Mouse (Mus musculus) frontal cortex, postnatal 25 days (tissue): ENCODE data around the gene Cox6b2.

Source experiments
- DNase-seq, 2 experiments: peaks; one replicate each; pipeline ENCODE4 v3.0.0; 2022; ENCODE audit warnings: low spot score in 2 of 2

Cox6b2 gene

DNA sequence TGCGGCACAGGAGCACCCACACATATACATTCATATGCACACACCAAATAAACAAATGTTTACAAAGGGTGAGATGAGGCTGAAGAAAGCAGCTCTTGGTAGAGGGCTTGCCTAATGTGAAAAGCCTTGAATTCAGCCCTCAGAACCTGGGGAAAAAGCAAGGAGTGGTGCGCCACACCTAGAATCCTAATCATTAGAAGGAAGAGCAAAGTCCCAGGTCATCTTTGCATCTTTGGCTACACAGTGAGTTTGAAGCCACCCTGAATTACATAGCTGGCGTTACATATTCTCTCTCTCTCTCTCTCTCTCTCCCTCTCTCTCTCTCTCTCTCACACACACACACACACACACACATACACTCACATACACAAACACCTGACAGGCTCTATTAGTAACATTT lies 33.6 kb downstream of the Cox6b2 start:
- no peak for DNase-seq

DNA sequence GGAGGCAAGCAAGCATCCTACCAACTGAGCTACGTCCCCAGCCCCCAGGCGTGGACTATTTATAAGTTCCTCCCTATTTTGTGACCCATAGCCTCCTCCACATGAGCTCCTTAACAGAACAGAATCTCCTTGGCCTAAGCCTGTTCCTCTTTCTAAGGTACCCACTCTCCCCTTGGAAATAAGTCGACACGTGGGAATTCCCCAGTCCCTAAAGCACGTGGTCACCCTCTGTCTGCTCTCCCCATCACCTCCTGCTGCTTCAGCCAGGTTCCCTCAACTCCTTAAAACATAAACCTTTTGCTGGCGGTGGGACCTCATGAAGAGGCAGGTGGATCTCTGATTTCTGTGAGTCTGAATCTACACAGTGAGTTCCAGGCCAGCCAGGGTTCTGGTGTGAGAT lies 35.9 kb downstream of the Cox6b2 start:
- no peak for DNase-seq

DNA sequence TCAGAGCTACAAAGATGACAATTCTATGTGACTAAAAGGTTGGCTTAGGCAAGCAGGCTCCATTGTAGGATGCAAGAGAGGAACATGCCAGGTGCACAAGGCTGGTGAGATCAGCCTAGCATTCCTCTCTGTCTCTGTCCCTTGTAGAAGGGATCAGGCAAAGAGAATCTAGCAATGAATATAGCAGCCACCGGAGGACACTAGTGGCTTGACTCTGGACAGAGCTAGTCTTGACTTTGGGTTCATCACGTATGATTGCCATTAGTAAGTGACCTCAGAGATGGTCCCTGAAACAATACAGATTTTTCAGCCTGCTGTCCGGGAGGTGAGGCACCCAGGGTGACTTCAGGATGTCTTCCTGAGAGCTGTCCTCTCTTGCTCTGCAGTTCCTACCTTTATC lies 40.3 kb downstream of the Cox6b2 start:
- DNase-seq, result no peak

DNA sequence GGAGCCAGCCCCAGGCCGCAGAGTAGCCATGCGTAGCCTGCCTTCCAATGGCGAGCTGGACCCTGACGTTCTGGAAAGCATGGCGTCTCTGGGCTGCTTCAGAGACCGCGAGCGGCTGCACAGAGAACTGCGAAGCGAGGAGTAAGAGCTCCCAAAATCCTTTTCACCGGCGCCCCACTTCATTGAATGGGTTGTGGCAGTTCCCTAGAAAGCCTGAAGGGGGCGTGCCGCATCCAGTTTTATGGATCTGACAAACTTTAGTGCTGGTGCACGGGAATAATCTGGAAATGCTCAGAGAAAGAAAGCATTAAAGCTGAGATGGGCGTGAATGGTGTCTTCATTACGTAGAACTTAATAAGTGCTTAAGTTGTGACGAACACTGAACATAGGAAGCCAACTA lies 47.8 kb downstream of the Cox6b2 start:
- no peak for DNase-seq

DNA sequence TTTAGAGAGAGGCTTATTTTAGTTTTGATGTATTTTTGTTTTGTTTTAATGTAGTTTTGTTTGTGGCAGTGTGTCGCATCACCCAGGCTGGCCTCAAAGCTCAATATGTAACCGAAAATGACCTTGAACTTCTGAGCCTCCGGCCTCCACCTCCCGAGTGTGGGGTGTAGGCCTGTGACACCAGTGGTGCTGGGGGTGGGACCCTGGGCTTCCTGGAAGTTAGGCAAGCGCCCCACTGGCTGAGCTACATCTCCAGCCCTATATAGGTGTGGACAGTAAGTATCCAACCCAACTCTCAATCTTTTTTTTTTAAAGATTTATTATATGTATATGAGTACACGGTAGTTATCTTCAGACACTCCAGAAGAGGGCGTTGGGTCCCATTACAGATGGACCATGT lies 49.7 kb downstream of the Cox6b2 start:
- DNase-seq, result no peak

DNA sequence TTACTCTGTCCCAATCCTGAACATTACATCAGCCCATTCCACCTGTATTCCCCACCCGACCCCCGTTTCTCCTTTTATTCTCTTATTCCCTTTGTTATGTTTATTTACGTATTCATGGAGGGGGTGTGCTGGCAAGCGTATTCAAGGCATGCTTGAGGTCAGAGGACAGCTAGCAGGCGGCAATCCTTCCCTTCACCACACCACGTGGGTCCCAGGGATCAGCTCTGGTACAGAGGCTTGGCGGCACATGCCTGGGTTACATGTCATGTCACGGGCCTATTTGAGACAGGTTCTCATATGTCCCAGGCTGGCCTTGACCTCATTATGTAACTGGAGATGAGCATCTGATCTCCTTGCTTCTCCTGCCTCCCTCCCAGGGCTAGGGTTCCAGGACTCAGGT lies 50.6 kb downstream of the Cox6b2 start:
- DNase-seq, result no peak
